Mouse (Mus musculus): Measurements from ENCODE around the gene Tmcc2. TPM values are rescaled to one million over a fixed set of nuclear protein-coding genes. Genes with fewer than 3 reads are reported as not detected.

The Tmcc2 gene
- polyA plus RNA-seq, 1 experiment from 2014 or later: 6.1 TPM

DNA sequence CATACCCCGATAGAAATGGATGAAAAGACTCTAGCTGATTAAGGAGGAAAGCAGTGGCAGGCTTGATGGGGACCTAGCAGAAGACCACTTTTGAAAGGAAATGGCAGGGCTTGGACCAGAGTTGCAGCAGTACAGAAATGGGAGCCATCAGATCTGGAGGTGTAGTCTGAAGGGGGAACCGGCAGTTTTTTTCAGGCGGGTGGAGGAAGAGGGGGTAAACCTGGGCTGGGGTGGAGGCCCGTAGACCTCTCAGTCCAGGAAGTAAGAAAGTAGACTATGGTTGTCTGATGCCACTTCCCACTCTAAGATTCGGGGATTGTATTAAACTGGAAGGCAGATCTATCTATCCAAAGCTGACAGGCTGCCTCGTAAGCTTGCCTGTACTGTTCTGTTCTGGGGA, 54.2 kb downstream of the Tmcc2 start:
- Histone ChIP-seq H3K4me2 (ENCODE audit: low read depth, severe bottlenecking) (no peak overlapping the region), H3K4me1 (ENCODE audit: control insufficient read depth, insufficient read depth, low read length) (peaks cover 13% of the 10 kb centered on the region), H3K36me3 (ENCODE audit: control insufficient read depth, insufficient read depth, low read length) (no peaks in the 10 kb centered on the region), H3K27me3 (ENCODE audit: control insufficient read depth, insufficient read depth, low read length) (no peaks in the 10 kb centered on the region), H3K9me3 (ENCODE audit: control insufficient read depth, low read length) (no peaks in the 10 kb centered on the region), H3K27ac (replicated peaks; ENCODE audit: low read depth, low read length) (no peak overlapping the region), H3K4me3 (ENCODE audit: low read depth, low read length) (no peak overlapping the region), H3K9ac (ENCODE audit: low read length) (no peak overlapping the region)
- DNase-seq (ENCODE audit: low spot score): no peak
- ATAC-seq (ENCODE audit: insufficient number of reproducible peaks, low FRiP score, low TSS enrichment, low read depth): no peak
- 71% methylated on average over 6 of the region's 6 CpGs for WGBS

- 70% methylated on average over 12 of the region's 12 CpGs for WGBS
- Histone ChIP-seq H3K9ac (ENCODE audit: low read length) (no peak overlapping the region), H3K4me1 (ENCODE audit: control insufficient read depth, insufficient read depth, low read length) (peaks cover 13% of the 10 kb centered on the region), H3K27me3 (ENCODE audit: control insufficient read depth, insufficient read depth, low read length) (no peaks in the 10 kb centered on the region), H3K9me3 (ENCODE audit: control insufficient read depth, low read length) (no peaks in the 10 kb centered on the region), H3K4me2 (ENCODE audit: low read depth, severe bottlenecking) (no peak overlapping the region), H3K36me3 (ENCODE audit: control insufficient read depth, insufficient read depth, low read length) (no peaks in the 10 kb centered on the region), H3K27ac (replicated peaks; ENCODE audit: low read depth, low read length) (no peak overlapping the region), H3K4me3 (ENCODE audit: low read depth, low read length) (no peak overlapping the region)
- ATAC-seq (ENCODE audit: insufficient number of reproducible peaks, low FRiP score, low TSS enrichment, low read depth) (no peak), DNase-seq (ENCODE audit: low spot score) (no peak)
These were observed 55.6 kb downstream of the Tmcc2 start for GRCm38 (mm10) chr1:132335378-132335965.

GRCm38 (mm10) chr1:132334178-132334801, 56.8 kb downstream of the Tmcc2 start:
- no peaks in the 10 kb centered on the region for H3K27me3 ChIP-seq (ENCODE audit: control insufficient read depth, insufficient read depth, low read length)
- peak overlapping the region; percentile 37; the same call in 1 of the 2 replicates for H3K27ac ChIP-seq (replicated peaks; ENCODE audit: low read depth, low read length)
- H3K4me3 ChIP-seq (ENCODE audit: low read depth, low read length): no peak overlapping the region
- H3K4me1 ChIP-seq (ENCODE audit: control insufficient read depth, insufficient read depth, low read length): peaks cover 13% of the 10 kb centered on the region
- no peak overlapping the region for H3K9ac ChIP-seq (ENCODE audit: low read length)
- H3K4me2 ChIP-seq (ENCODE audit: low read depth, severe bottlenecking): no peak overlapping the region
- no peaks in the 10 kb centered on the region for H3K36me3 ChIP-seq (ENCODE audit: control insufficient read depth, insufficient read depth, low read length)
- H3K9me3 ChIP-seq (ENCODE audit: control insufficient read depth, low read length): no peaks in the 10 kb centered on the region
- WGBS: 32% methylated on average over 6 of the region's 6 CpGs
- DNase-seq (ENCODE audit: low spot score) (no peak), ATAC-seq (ENCODE audit: insufficient number of reproducible peaks, low FRiP score, low TSS enrichment, low read depth) (peak; percentile 27; the same call in 1 of the 2 replicates)

GRCm38 (mm10) chr1:132333675-132334141, 57.4 kb downstream of the Tmcc2 start:
- peak; percentile 74 for ATAC-seq (ENCODE audit: insufficient number of reproducible peaks, low FRiP score, low TSS enrichment, low read depth)

GRCm38 (mm10) chr1:132333201-132333600, 57.9 kb downstream of the Tmcc2 start:
- DNase-seq (ENCODE audit: low spot score) (no peak), ATAC-seq (ENCODE audit: insufficient number of reproducible peaks, low FRiP score, low TSS enrichment, low read depth) (no peak)
- H3K4me1 ChIP-seq (ENCODE audit: control insufficient read depth, insufficient read depth, low read length): peaks cover 13% of the 10 kb centered on the region
- no peak overlapping the region for H3K9ac ChIP-seq (ENCODE audit: low read length)
- H3K36me3 ChIP-seq (ENCODE audit: control insufficient read depth, insufficient read depth, low read length): no peaks in the 10 kb centered on the region
- no peak overlapping the region for H3K4me2 ChIP-seq (ENCODE audit: low read depth, severe bottlenecking)
- WGBS: 5% methylated on average over 2 of the region's 2 CpGs
- no peaks in the 10 kb centered on the region for H3K27me3 ChIP-seq (ENCODE audit: control insufficient read depth, insufficient read depth, low read length)
- no peak overlapping the region for H3K4me3 ChIP-seq (ENCODE audit: low read depth, low read length)
- H3K9me3 ChIP-seq (ENCODE audit: control insufficient read depth, low read length): no peaks in the 10 kb centered on the region
- no peak overlapping the region for H3K27ac ChIP-seq (replicated peaks; ENCODE audit: low read depth, low read length)

More at GRCm38 (mm10) chr1:132333675-132334141, 57.4 kb downstream of the Tmcc2 start:
- Histone ChIP-seq H3K9me3 (ENCODE audit: control insufficient read depth, low read length) (no peaks in the 10 kb centered on the region), H3K4me1 (ENCODE audit: control insufficient read depth, insufficient read depth, low read length) (peaks cover 13% of the 10 kb centered on the region), H3K9ac (ENCODE audit: low read length) (no peak overlapping the region), H3K27ac (replicated peaks; ENCODE audit: low read depth, low read length) (peak overlapping the region; percentile 37; the same call in 1 of the 2 replicates), H3K36me3 (ENCODE audit: control insufficient read depth, insufficient read depth, low read length) (no peaks in the 10 kb centered on the region), H3K4me3 (ENCODE audit: low read depth, low read length) (no peak overlapping the region), H3K27me3 (ENCODE audit: control insufficient read depth, insufficient read depth, low read length) (no peaks in the 10 kb centered on the region), H3K4me2 (ENCODE audit: low read depth, severe bottlenecking) (no peak overlapping the region)
- WGBS: 4% methylated on average over 4 of the region's 4 CpGs
- peak; percentile 73 for DNase-seq (ENCODE audit: low spot score)

DNA sequence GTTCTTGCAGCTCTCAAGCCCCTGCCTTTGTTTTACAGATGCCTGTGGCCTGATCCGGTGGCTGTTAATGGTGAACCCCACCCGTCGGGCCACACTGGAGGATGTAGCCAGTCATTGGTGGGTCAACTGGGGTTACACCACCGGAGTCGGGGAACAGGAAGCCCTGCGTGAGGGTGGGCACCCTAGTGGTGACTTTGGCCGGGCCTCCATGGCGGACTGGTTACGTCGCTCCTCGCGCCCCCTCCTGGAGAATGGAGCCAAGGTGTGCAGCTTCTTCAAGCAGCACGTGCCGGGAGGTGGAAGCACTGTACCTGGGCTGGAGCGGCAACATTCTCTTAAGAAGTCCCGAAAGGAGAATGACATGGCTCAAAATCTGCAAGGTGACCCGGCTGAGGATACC, 59.8 kb downstream of the Tmcc2 start:
- ATAC-seq (ENCODE audit: insufficient number of reproducible peaks, low FRiP score, low TSS enrichment, low read depth): no peak
- no peaks in the 10 kb centered on the region for H3K9me3 ChIP-seq (ENCODE audit: control insufficient read depth, low read length)
- no peak overlapping the region for H3K4me3 ChIP-seq (ENCODE audit: low read depth, low read length)
- H3K36me3 ChIP-seq (ENCODE audit: control insufficient read depth, insufficient read depth, low read length): no peaks in the 10 kb centered on the region
- H3K27ac ChIP-seq (replicated peaks; ENCODE audit: low read depth, low read length): no peak overlapping the region
- no peak overlapping the region for H3K9ac ChIP-seq (ENCODE audit: low read length)
- H3K27me3 ChIP-seq (ENCODE audit: control insufficient read depth, insufficient read depth, low read length): no peaks in the 10 kb centered on the region
- DNase-seq (ENCODE audit: low spot score): no peak
- WGBS: 81% methylated on average over 17 of the region's 17 CpGs
- H3K4me1 ChIP-seq (ENCODE audit: control insufficient read depth, insufficient read depth, low read length): peaks cover 13% of the 10 kb centered on the region
- H3K4me2 ChIP-seq (ENCODE audit: low read depth, severe bottlenecking): no peak overlapping the region

DNA sequence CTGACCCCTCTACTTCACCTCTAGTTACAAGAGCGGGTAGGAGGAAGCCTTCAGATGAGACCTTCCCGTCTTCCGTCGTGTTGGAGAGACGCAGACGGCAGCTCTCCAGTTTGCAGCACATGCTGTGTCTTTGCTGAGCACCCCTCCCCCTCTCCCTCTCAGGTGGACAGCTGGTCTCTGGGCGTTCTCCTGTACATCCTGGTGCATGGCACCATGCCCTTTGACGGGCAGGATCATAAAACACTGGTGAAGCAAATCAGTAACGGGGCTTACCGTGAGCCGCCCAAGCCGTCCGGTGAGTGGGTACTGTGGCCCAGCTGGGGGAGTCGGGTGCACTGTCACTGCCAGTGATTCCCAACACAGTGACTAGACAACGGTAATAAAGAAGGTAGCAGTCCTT, 60.7 kb downstream of the Tmcc2 start:
- DNase-seq (ENCODE audit: low spot score): no peak
- WGBS: 84% methylated on average over 15 of the region's 15 CpGs

GRCm38 (mm10) chr1:132329656-132330055, 61.4 kb downstream of the Tmcc2 start:
- Histone ChIP-seq H3K4me3 (ENCODE audit: low read depth, low read length) (no peak overlapping the region), H3K36me3 (ENCODE audit: control insufficient read depth, insufficient read depth, low read length) (no peaks in the 10 kb centered on the region), H3K9me3 (ENCODE audit: control insufficient read depth, low read length) (no peaks in the 10 kb centered on the region), H3K9ac (ENCODE audit: low read length) (no peak overlapping the region), H3K27me3 (ENCODE audit: control insufficient read depth, insufficient read depth, low read length) (no peaks in the 10 kb centered on the region), H3K27ac (replicated peaks; ENCODE audit: low read depth, low read length) (no peak overlapping the region), H3K4me2 (ENCODE audit: low read depth, severe bottlenecking) (no peak overlapping the region), H3K4me1 (ENCODE audit: control insufficient read depth, insufficient read depth, low read length) (peaks cover 9% of the 10 kb centered on the region)
- no peak for ATAC-seq (ENCODE audit: insufficient number of reproducible peaks, low FRiP score, low TSS enrichment, low read depth)
- no peak for DNase-seq (ENCODE audit: low spot score)
- WGBS: 90% methylated on average over 7 of the region's 7 CpGs

More for the DNA sequence above, 60.7 kb downstream of the Tmcc2 start:
- H3K4me1 ChIP-seq (ENCODE audit: control insufficient read depth, insufficient read depth, low read length): peaks cover 13% of the 10 kb centered on the region
- no peaks in the 10 kb centered on the region for H3K27me3 ChIP-seq (ENCODE audit: control insufficient read depth, insufficient read depth, low read length)
- no peaks in the 10 kb centered on the region for H3K36me3 ChIP-seq (ENCODE audit: control insufficient read depth, insufficient read depth, low read length)
- H3K9me3 ChIP-seq (ENCODE audit: control insufficient read depth, low read length): no peaks in the 10 kb centered on the region
- no peak overlapping the region for H3K27ac ChIP-seq (replicated peaks; ENCODE audit: low read depth, low read length)
- no peak overlapping the region for H3K4me3 ChIP-seq (ENCODE audit: low read depth, low read length)
- no peak overlapping the region for H3K4me2 ChIP-seq (ENCODE audit: low read depth, severe bottlenecking)
- no peak overlapping the region for H3K9ac ChIP-seq (ENCODE audit: low read length)
- ATAC-seq (ENCODE audit: insufficient number of reproducible peaks, low FRiP score, low TSS enrichment, low read depth): no peak
